Mouse (Mus musculus) B cell, adult 2 months (primary cell): ENCODE data around the gene Capg.

Experiments
- DNase-seq, 2 experiments: peaks; one replicate each; pipeline ENCODE4 v3.0.0; 2022

Gene Capg

GRCm38 (mm10) chr6:72571826-72572225 is 27.6 kb downstream of the Capg start:
- no peak for DNase-seq

- DNase-seq: no peak
Observed at GRCm38 (mm10) chr6:72576041-72576440, 31.9 kb downstream of the Capg start.

- no peak for DNase-seq
Observed at GRCm38 (mm10) chr6:72581625-72582382, 37.6 kb downstream of the Capg start.

GRCm38 (mm10) chr6:72583211-72583839 is 39.1 kb downstream of the Capg start:
- no peak for DNase-seq

- no peak for DNase-seq
Observed at GRCm38 (mm10) chr6:72584154-72584553, 40.0 kb downstream of the Capg start.

GRCm38 (mm10) chr6:72586701-72587100 is 42.5 kb downstream of the Capg start:
- DNase-seq: no peak

GRCm38 (mm10) chr6:72588307-72588706 is 44.1 kb downstream of the Capg start:
- DNase-seq: no peak

- no peak for DNase-seq
Observed at GRCm38 (mm10) chr6:72590111-72590510, 45.9 kb downstream of the Capg start.

- DNase-seq: no peak
Observed at GRCm38 (mm10) chr6:72593011-72593803, 49.0 kb downstream of the Capg start.

GRCm38 (mm10) chr6:72593914-72594313 is 49.7 kb downstream of the Capg start:
- no peak for DNase-seq

GRCm38 (mm10) chr6:72597083-72597874 is 53.1 kb downstream of the Capg start:
- peak; percentile 41 to 48 for DNase-seq

GRCm38 (mm10) chr6:72597956-72598753 is 54.0 kb downstream of the Capg start, which contains the start of the genes Elmod3 and Retsat:
Elmod3 (minus strand) TSS chr6:72598413.
Retsat (plus strand) TSS chr6:72598475.
- DNase-seq: peak; percentile 71 to 72

GRCm38 (mm10) chr6:72598791-72599557 is 54.8 kb downstream of the Capg start:
- DNase-seq: no peak

GRCm38 (mm10) chr6:72600216-72600615 is 56.0 kb downstream of the Capg start:
- no peak for DNase-seq

GRCm38 (mm10) chr6:72600771-72601170 is 56.6 kb downstream of the Capg start:
- no peak for DNase-seq

- peak; percentile 87 to 90 for DNase-seq
Observed at GRCm38 (mm10) chr6:72601732-72602131, 57.5 kb downstream of the Capg start.

GRCm38 (mm10) chr6:72604066-72604465 is 59.9 kb downstream of the Capg start:
- DNase-seq: no peak

GRCm38 (mm10) chr6:72607060-72607459 is 62.9 kb downstream of the Capg start:
- DNase-seq: no peak

- DNase-seq: no peak
Observed at GRCm38 (mm10) chr6:72607676-72608075, 63.5 kb downstream of the Capg start.

- no peak for DNase-seq
Observed at GRCm38 (mm10) chr6:72608662-72609184, 64.5 kb downstream of the Capg start.

GRCm38 (mm10) chr6:72610261-72610660 is 66.1 kb downstream of the Capg start:
- DNase-seq: no peak
